Mouse (Mus musculus): ENCODE results near the gene Cdx2. TPM values are rescaled to one million over a fixed set of nuclear protein-coding genes. Genes with fewer than 3 reads are reported as not detected.
A peak's percentile ranks its signal among the peaks of the same experiment; 100 is the strongest.

Gene Cdx2
- polyA plus RNA-seq, 1 experiment, result 344 TPM

DNA sequence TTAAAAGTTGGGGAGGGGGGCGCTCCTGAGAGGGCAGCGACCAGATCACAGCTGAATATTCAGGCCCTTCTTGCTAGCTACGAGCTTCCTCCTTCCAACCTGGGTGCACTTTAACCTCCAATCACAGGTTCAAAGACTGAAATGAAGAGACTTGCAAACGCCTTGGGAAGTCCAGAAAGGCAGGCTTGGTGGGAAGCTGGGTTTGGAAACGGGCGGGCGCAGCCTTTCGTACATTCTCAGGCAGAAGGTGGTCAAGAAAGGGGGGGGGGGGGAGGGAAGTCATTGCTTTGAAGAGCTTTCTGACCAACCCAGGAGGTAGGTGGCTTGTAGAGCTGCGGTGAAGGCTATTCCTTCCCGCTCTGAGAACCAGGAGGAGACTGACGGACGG is 322 bp upstream of the Cdx2 start:
- TF ChIP-seq POLR2A (IDR thresholded peaks at IDR 0.05; ENCODE audit: low read depth, low read length), result peak; percentile 66
- TF ChIP-seq CTCF (IDR thresholded peaks at IDR 0.05; ENCODE audit: extremely low read depth, insufficient read length, insufficient replicate concordance, low read depth, low read length), result no peak
- H3K4me1 ChIP-seq (ENCODE audit: control insufficient read depth, insufficient read depth, insufficient read length, low read length), result peaks cover 21% of the 10 kb centered on the region; the same call in 1 of the 2 replicates
- H3K36me3 ChIP-seq (ENCODE audit: control insufficient read depth, insufficient read depth, low read length), result peaks cover 14% of the 10 kb centered on the region
- peak overlapping the region; percentile 68 for H3K4me3 ChIP-seq (ENCODE audit: low read depth, low read length)
- peak overlapping the region; percentile 83 for H3K27ac ChIP-seq (ENCODE audit: insufficient read depth, low read depth, low read length)
- WGBS, result 6% methylated on average over 12 of the region's 12 CpGs
- H3K27me3 ChIP-seq (ENCODE audit: control insufficient read depth, insufficient read depth, low read length), result no peaks in the 10 kb centered on the region

GRCm38 (mm10) chr5:147305856-147306637 is 1.0 kb downstream of the Cdx2 start:
- peaks cover 26% of the 10 kb centered on the region for H3K36me3 ChIP-seq (ENCODE audit: control insufficient read depth, insufficient read depth, low read length)
- peaks cover 21% of the 10 kb centered on the region; the same call in 1 of the 2 replicates for H3K4me1 ChIP-seq (ENCODE audit: control insufficient read depth, insufficient read depth, insufficient read length, low read length)
- 1% methylated on average over 58 of the region's 58 CpGs for WGBS
- TF ChIP-seq CTCF (IDR thresholded peaks at IDR 0.05; ENCODE audit: extremely low read depth, insufficient read length, insufficient replicate concordance, low read depth, low read length), result no peak
- TF ChIP-seq POLR2A (IDR thresholded peaks at IDR 0.05; ENCODE audit: low read depth, low read length), result no peak
- peak overlapping the region; percentile 83 for H3K27ac ChIP-seq (ENCODE audit: insufficient read depth, low read depth, low read length)
- H3K27me3 ChIP-seq (ENCODE audit: control insufficient read depth, insufficient read depth, low read length), result no peaks in the 10 kb centered on the region
- peak overlapping the region; percentile 68 for H3K4me3 ChIP-seq (ENCODE audit: low read depth, low read length)

- Histone ChIP-seq H3K4me1 (ENCODE audit: control insufficient read depth, insufficient read depth, insufficient read length, low read length) (peaks cover 13% of the 10 kb centered on the region; the same call in 1 of the 2 replicates), H3K27me3 (ENCODE audit: control insufficient read depth, insufficient read depth, low read length) (no peaks in the 10 kb centered on the region), H3K36me3 (ENCODE audit: control insufficient read depth, insufficient read depth, low read length) (peaks cover 32% of the 10 kb centered on the region), H3K27ac (ENCODE audit: insufficient read depth, low read depth, low read length) (peak overlapping the region; percentile 83), H3K4me3 (ENCODE audit: low read depth, low read length) (peak overlapping the region; percentile 68)
- TF ChIP-seq POLR2A (IDR thresholded peaks at IDR 0.05; ENCODE audit: low read depth, low read length) (no peak), CTCF (IDR thresholded peaks at IDR 0.05; ENCODE audit: extremely low read depth, insufficient read length, insufficient replicate concordance, low read depth, low read length) (no peak)
- WGBS, result 3% methylated on average over 16 of the region's 16 CpGs
Observed at GRCm38 (mm10) chr5:147305166-147305565, 1.9 kb downstream of the Cdx2 start.

GRCm38 (mm10) chr5:147304276-147305155 is 2.6 kb downstream of the Cdx2 start:
- H3K27me3 ChIP-seq (ENCODE audit: control insufficient read depth, insufficient read depth, low read length), result no peaks in the 10 kb centered on the region
- under 1% methylated on average over 54 of the region's 54 CpGs for WGBS

GRCm38 (mm10) chr5:147302746-147303400 is 4.2 kb downstream of the Cdx2 start:
- Histone ChIP-seq H3K4me3 (ENCODE audit: low read depth, low read length) (peak overlapping the region; percentile 61), H3K36me3 (ENCODE audit: control insufficient read depth, insufficient read depth, low read length) (peaks cover 34% of the 10 kb centered on the region), H3K27ac (ENCODE audit: insufficient read depth, low read depth, low read length) (peak overlapping the region; percentile 83), H3K4me1 (ENCODE audit: control insufficient read depth, insufficient read depth, insufficient read length, low read length) (peaks cover 4% of the 10 kb centered on the region), H3K27me3 (ENCODE audit: control insufficient read depth, insufficient read depth, low read length) (no peaks in the 10 kb centered on the region)
- no peak for TF ChIP-seq POLR2A (IDR thresholded peaks at IDR 0.05; ENCODE audit: low read depth, low read length)
- TF ChIP-seq CTCF (IDR thresholded peaks at IDR 0.05; ENCODE audit: extremely low read depth, insufficient read length, insufficient replicate concordance, low read depth, low read length), result no peak
- WGBS, result 9% methylated on average over 13 of the region's 13 CpGs

More at GRCm38 (mm10) chr5:147304276-147305155, 2.6 kb downstream of the Cdx2 start:
- Histone ChIP-seq H3K27ac (ENCODE audit: insufficient read depth, low read depth, low read length) (peak overlapping the region; percentile 83), H3K4me1 (ENCODE audit: control insufficient read depth, insufficient read depth, insufficient read length, low read length) (peaks cover 9% of the 10 kb centered on the region; the same call in 1 of the 2 replicates), H3K36me3 (ENCODE audit: control insufficient read depth, insufficient read depth, low read length) (peaks cover 32% of the 10 kb centered on the region), H3K4me3 (ENCODE audit: low read depth, low read length) (peak overlapping the region; percentile 68)
- TF ChIP-seq POLR2A (IDR thresholded peaks at IDR 0.05; ENCODE audit: low read depth, low read length), result no peak

- H3K27ac ChIP-seq (ENCODE audit: insufficient read depth, low read depth, low read length), result peak overlapping the region; percentile 83
- H3K27me3 ChIP-seq (ENCODE audit: control insufficient read depth, insufficient read depth, low read length), result no peaks in the 10 kb centered on the region
- TF ChIP-seq CTCF (IDR thresholded peaks at IDR 0.05; ENCODE audit: extremely low read depth, insufficient read length, insufficient replicate concordance, low read depth, low read length) (no peak), POLR2A (IDR thresholded peaks at IDR 0.05; ENCODE audit: low read depth, low read length) (no peak)
- WGBS, result 8% methylated on average over 8 of the region's 8 CpGs
- peaks cover 4% of the 10 kb centered on the region for H3K4me1 ChIP-seq (ENCODE audit: control insufficient read depth, insufficient read depth, insufficient read length, low read length)
- peaks cover 35% of the 10 kb centered on the region for H3K36me3 ChIP-seq (ENCODE audit: control insufficient read depth, insufficient read depth, low read length)
- peak overlapping the region; percentile 63 for H3K4me3 ChIP-seq (ENCODE audit: low read depth, low read length)
Observed at GRCm38 (mm10) chr5:147302141-147302540, 4.9 kb downstream of the Cdx2 start.

All from small intestine, adult 2 months (tissue).